ENCODE assay signal across 30 mouse cellular contexts in genomic region chr13:40574981-40575745, GRCm38 (mm10).
A peak's percentile ranks its signal among the peaks of the same experiment; 100 is the strongest.
DNase-seq lines count a peak whose midpoint lies in the region; ATAC-seq and TF ChIP-seq lines count a peak whose summit lies in the region.
"Had no signal": no experiment of that assay in that cellular context is flagged by ENCODE, and none has a peak within 500 bp of the region (broad histone marks: within the 10 kb centered on the region; RNA-seq: fewer than 3 reads in every experiment).

No protein-coding gene starts in this region.

- H3K9ac ChIP-seq in forebrain, embryonic 15.5 days (replicated peaks), result no peak overlapping the region
- H3K9ac ChIP-seq in forebrain, embryonic 13.5 days, result no peak overlapping the region
- H3K9ac ChIP-seq in hindbrain, postnatal 0 days (replicated peaks; ENCODE audit: low read length), result no peak overlapping the region
- no peak overlapping the region for H3K9ac ChIP-seq in hindbrain, embryonic 13.5 days
- H3K9ac ChIP-seq: embryonic facial prominence, embryonic 15.5 days; kidney, embryonic 15.5 days; liver, embryonic 12.5 days; liver, postnatal 0 days had no signal

- 56% methylated on average over 12 of the region's 12 CpGs for WGBS in forebrain, embryonic 15.5 days
- WGBS in forebrain, embryonic 13.5 days, result 65% methylated on average over 12 of the region's 12 CpGs
- WGBS in hindbrain, postnatal 0 days, result 67% methylated on average over 12 of the region's 12 CpGs
- 77% methylated on average over 12 of the region's 12 CpGs for WGBS in hindbrain, embryonic 13.5 days

- H3K4me1 ChIP-seq in forebrain, embryonic 15.5 days, result no peaks in the 10 kb centered on the region
- no peaks in the 10 kb centered on the region; the same call in 1 of the 2 replicates for H3K4me1 ChIP-seq in forebrain, embryonic 13.5 days
- H3K4me1 ChIP-seq in hindbrain, postnatal 0 days (ENCODE audit: insufficient read depth, low read length), result peaks cover 5% of the 10 kb centered on the region; the same call in 1 of the 2 replicates
- no peaks in the 10 kb centered on the region for H3K4me1 ChIP-seq in hindbrain, embryonic 13.5 days (replicated peaks)
- H3K4me1 ChIP-seq: embryonic facial prominence, embryonic 15.5 days; kidney, embryonic 15.5 days; liver, embryonic 12.5 days had no signal

- peak; percentile 5 for DNase-seq in hindbrain, postnatal 0 days (ENCODE audit: low spot score)
- peak; percentile 56 for DNase-seq in Muller cell, postnatal 12 days (ENCODE audit: inconsistent ontology term)
- DNase-seq in forelimb bud, embryonic 11.5 days (ENCODE audit: low read depth, low spot score), result peak; percentile 17
- DNase-seq in gastrocnemius, adult 2 months, result no peak
- DNase-seq in kidney, postnatal 10 days, result no peak
- DNase-seq: adrenal gland, postnatal 14 days; cerebellum, adult 18-20 months; cerebellum, postnatal 10 days; gastrocnemius, postnatal 36 days; heart, adult 18-20 months; heart, postnatal 36 days; kidney, adult 18-20 months; kidney, postnatal 36 days; left cerebral cortex, postnatal 4 days; liver, postnatal 0 days; lung, postnatal 36 days; right cerebral cortex, adult 18-20 months; spleen, adult 18-20 months; thymus, postnatal 14 days had no signal

- no peak overlapping the region for H3K27ac ChIP-seq in forebrain, embryonic 15.5 days (replicated peaks)
- no peak overlapping the region for H3K27ac ChIP-seq in forebrain, embryonic 13.5 days
- no peak overlapping the region for H3K27ac ChIP-seq in hindbrain, postnatal 0 days
- no peak overlapping the region for H3K27ac ChIP-seq in hindbrain, embryonic 13.5 days
- H3K27ac ChIP-seq in gastrocnemius, adult 2 months, result no peak overlapping the region
- H3K27ac ChIP-seq: embryonic facial prominence, embryonic 15.5 days; kidney, embryonic 15.5 days; layer of hippocampus, adult 2 months; liver, embryonic 12.5 days had no signal

- H3K27me3 ChIP-seq in forebrain, embryonic 15.5 days, result no peaks in the 10 kb centered on the region
- no peaks in the 10 kb centered on the region for H3K27me3 ChIP-seq in forebrain, embryonic 13.5 days
- H3K27me3 ChIP-seq in hindbrain, postnatal 0 days (ENCODE audit: insufficient read depth, low read length), result no peaks in the 10 kb centered on the region
- H3K27me3 ChIP-seq in hindbrain, embryonic 13.5 days, result no peaks in the 10 kb centered on the region
- H3K27me3 ChIP-seq: embryonic facial prominence, embryonic 15.5 days; kidney, embryonic 15.5 days; liver, embryonic 12.5 days had no signal

- intact Hi-C loops in gastrocnemius, adult 2 months (cut with DNase I), result no loop called here

- peak; percentile 32; the same call in 1 of the 2 replicates for ATAC-seq in forebrain, embryonic 15.5 days (replicated peaks)
- ATAC-seq in forebrain, embryonic 13.5 days, result no peak
- no peak for ATAC-seq in hindbrain, postnatal 0 days
- ATAC-seq in hindbrain, embryonic 13.5 days (ENCODE audit: low FRiP score), result no peak
- ATAC-seq: CD4-positive, CD25-positive, alpha-beta regulatory T cell, adult 4 months; inflammation-experienced regulatory T-cells, adult 6 months; liver, embryonic 12.5 days; liver, postnatal 0 days had no signal

- H3K36me3 ChIP-seq in forebrain, embryonic 15.5 days, result no peaks in the 10 kb centered on the region
- H3K36me3 ChIP-seq in forebrain, embryonic 13.5 days (ENCODE audit: poor library complexity, severe bottlenecking), result no peaks in the 10 kb centered on the region
- H3K36me3 ChIP-seq in hindbrain, postnatal 0 days (ENCODE audit: insufficient read depth, low read length), result no peaks in the 10 kb centered on the region
- H3K36me3 ChIP-seq in hindbrain, embryonic 13.5 days, result no peaks in the 10 kb centered on the region
- H3K36me3 ChIP-seq: embryonic facial prominence, embryonic 15.5 days; kidney, embryonic 15.5 days; liver, embryonic 12.5 days had no signal

- H3K9me3 ChIP-seq in forebrain, embryonic 15.5 days, result no peaks in the 10 kb centered on the region
- no peaks in the 10 kb centered on the region for H3K9me3 ChIP-seq in forebrain, embryonic 13.5 days (replicated peaks)
- no peaks in the 10 kb centered on the region for H3K9me3 ChIP-seq in hindbrain, postnatal 0 days (ENCODE audit: low read length)
- H3K9me3 ChIP-seq in hindbrain, embryonic 13.5 days, result no peaks in the 10 kb centered on the region
- H3K9me3 ChIP-seq: embryonic facial prominence, embryonic 15.5 days; kidney, embryonic 15.5 days; liver, embryonic 12.5 days had no signal

- no peak overlapping the region for H3K4me3 ChIP-seq in forebrain, embryonic 15.5 days
- H3K4me3 ChIP-seq in forebrain, embryonic 13.5 days, result no peak overlapping the region
- no peak overlapping the region for H3K4me3 ChIP-seq in hindbrain, postnatal 0 days (ENCODE audit: low read length)
- no peak overlapping the region for H3K4me3 ChIP-seq in hindbrain, embryonic 13.5 days
- H3K4me3 ChIP-seq in gastrocnemius, adult 2 months, result no peak overlapping the region
- H3K4me3 ChIP-seq: embryonic facial prominence, embryonic 15.5 days; kidney, embryonic 15.5 days; layer of hippocampus, adult 2 months; liver, embryonic 12.5 days had no signal

- no peak overlapping the region for H3K4me2 ChIP-seq in forebrain, embryonic 15.5 days (replicated peaks)
- no peak overlapping the region for H3K4me2 ChIP-seq in forebrain, embryonic 13.5 days
- H3K4me2 ChIP-seq in hindbrain, postnatal 0 days (ENCODE audit: low read depth, low read length), result no peak overlapping the region
- no peak overlapping the region for H3K4me2 ChIP-seq in hindbrain, embryonic 13.5 days
- H3K4me2 ChIP-seq: embryonic facial prominence, embryonic 15.5 days; heart, embryonic 11.5 days; kidney, embryonic 15.5 days; liver, embryonic 12.5 days; midbrain, embryonic 11.5 days had no signal

- no peak for TF ChIP-seq CTCF in hindbrain, postnatal 0 days (IDR thresholded peaks at IDR 0.05; ENCODE audit: low read depth)
- TF ChIP-seq CTCF in gastrocnemius, adult 2 months (IDR thresholded peaks at IDR 0.05), result no peak

Comparison
In these comparisons a context has a peak if more than half of its experiments do, and no peak if none do; other contexts are left out.
1. DNase-seq: peak in hindbrain, postnatal 0 days (single experiment), Muller cell, postnatal 12 days (single experiment) and forelimb bud, embryonic 11.5 days (single experiment); none in gastrocnemius, adult 2 months (single experiment) and kidney, postnatal 10 days (single experiment).